Mouse (Mus musculus) heart, embryonic 11.5 days (tissue): Measurements from ENCODE around the gene Csf3. TPM values are rescaled to one million over a fixed set of nuclear protein-coding genes. Genes with fewer than 3 reads are reported as not detected.

Source experiments
- ATAC-seq: fragments of 200-750 bp; cut with Nextera tagmentation; replicated peaks from 2 replicates; pipeline ENCODE4 v1.8.0; 2017; ENCODE audit warnings: moderate library complexity; ENCODE audit not compliant: insufficient number of reproducible peaks, low FRiP score, low TSS enrichment
- H3K27ac ChIP-seq: fragments of 300-500 bp; sonication (generic); 2 replicates; pipeline ENCODE4 v1.5.1; 2014; ENCODE audit warnings: mild to moderate bottlenecking, low read depth, low read length
- H3K27me3 ChIP-seq: fragments of 300-500 bp; sonication (generic); 2 replicates; pipeline ENCODE4 v1.6.1; 2014; ENCODE audit warnings: mild to moderate bottlenecking, low read length, mixed read lengths; ENCODE audit not compliant: control insufficient read depth, insufficient read depth
- H3K36me3 ChIP-seq: fragments of 300-500 bp; sonication (generic); 2 replicates; pipeline ENCODE4 v1.6.1; 2014; ENCODE audit warnings: mild to moderate bottlenecking, low read length, moderate library complexity, mixed read lengths; ENCODE audit not compliant: control insufficient read depth, insufficient read depth
- H3K4me1 ChIP-seq: fragments of 300-500 bp; sonication (generic); 2 replicates; pipeline ENCODE4 v1.6.1; 2014; ENCODE audit warnings: low read length; ENCODE audit not compliant: control insufficient read depth, insufficient read depth
- H3K4me2 ChIP-seq: fragments of 300-500 bp; sonication (generic); 2 replicates; pipeline ENCODE4 v1.6.1; 2014; ENCODE audit warnings: mild to moderate bottlenecking, moderate library complexity
- H3K4me3 ChIP-seq: fragments of 300-500 bp; sonication (generic); 2 replicates; pipeline ENCODE4 v1.5.1; 2014; ENCODE audit warnings: low read depth, low read length
- H3K9ac ChIP-seq: fragments of 300-500 bp; sonication (generic); 2 replicates; pipeline ENCODE4 v1.6.1; 2014; ENCODE audit warnings: mild to moderate bottlenecking, low read depth, low read length, moderate library complexity
- H3K9me3 ChIP-seq: fragments of 300-500 bp; sonication (generic); replicated peaks from 2 replicates; pipeline ENCODE4 v1.6.1; 2016; ENCODE audit warnings: low read length; ENCODE audit not compliant: control insufficient read depth
- WGBS: fragments of 180-500 bp; shearing (Covaris S2); extraction: QIAGEN DNeasy Blood & Tissue Kit; methylation state at CpG from one replicate; pipeline ENCODE4 v1.1.7; 2014; ENCODE audit not compliant: insufficient replicate concordance; 5-methylcytosine and 5-hydroxymethylcytosine counted together
- polyA plus RNA-seq: library from polyadenylated mRNA; unstranded; fragments of >200 nt; fragmentation: Nextera tagmentation; extraction: Ambion mirVana; gene quantifications from 2 replicates; pipeline ENCODE4 v1.2.1, GENCODE M21; 2014

Gene Csf3
- polyA plus RNA-seq, 1 experiment from 2014 or later = not detected

DNA sequence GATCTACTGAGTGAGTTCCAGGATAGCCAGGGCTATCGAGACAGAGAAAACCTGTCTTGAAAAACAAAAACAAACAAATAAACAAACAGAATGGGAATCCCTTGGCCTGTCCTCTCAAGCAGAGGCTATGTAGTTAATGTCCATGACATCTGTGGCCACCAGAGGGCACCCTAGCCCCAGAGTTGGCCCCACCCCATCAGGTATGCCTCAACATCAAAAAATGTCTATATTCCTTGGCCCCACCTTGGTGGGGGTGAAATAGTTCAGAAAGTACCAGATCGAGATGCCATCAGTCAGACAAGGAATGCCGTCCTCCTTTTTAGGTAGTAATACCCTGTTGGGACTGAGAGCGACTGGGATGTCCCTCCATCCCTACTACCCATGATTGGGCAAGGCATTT, 1.2 kb upstream of the Csf3 start:
- no peak overlapping the region for H3K4me2 ChIP-seq
- H3K4me1 ChIP-seq = no peaks in the 10 kb centered on the region; the same call in 1 of the 2 replicates
- no peak for ATAC-seq
- H3K36me3 ChIP-seq = peaks cover 6% of the 10 kb centered on the region; the same call in 1 of the 2 replicates
- no peak overlapping the region for H3K4me3 ChIP-seq
- no peak overlapping the region for H3K9ac ChIP-seq
- no peaks in the 10 kb centered on the region for H3K9me3 ChIP-seq
- H3K27me3 ChIP-seq = no peaks in the 10 kb centered on the region
- 27% methylated on average over 4 of the region's 4 CpGs for WGBS
- no peak overlapping the region for H3K27ac ChIP-seq

DNA sequence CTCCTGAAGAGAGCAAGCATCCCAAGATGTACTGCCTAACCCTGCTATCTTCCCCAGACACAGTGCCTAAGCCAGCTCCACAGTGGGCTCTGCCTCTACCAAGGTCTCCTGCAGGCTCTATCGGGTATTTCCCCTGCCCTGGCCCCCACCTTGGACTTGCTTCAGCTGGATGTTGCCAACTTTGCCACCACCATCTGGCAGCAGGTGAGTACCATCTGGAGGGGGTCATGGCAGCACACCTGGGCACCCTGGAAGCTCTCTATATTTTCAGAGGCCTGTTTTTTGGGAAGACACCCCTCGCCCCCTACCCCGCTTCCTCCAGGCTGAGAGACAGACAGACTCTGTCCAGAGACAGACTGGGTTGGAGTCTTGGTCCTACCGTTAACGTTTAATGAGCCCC, 1.3 kb downstream of the Csf3 start:
- Histone ChIP-seq H3K4me1 (no peaks in the 10 kb centered on the region; the same call in 1 of the 2 replicates), H3K36me3 (peaks cover 19% of the 10 kb centered on the region), H3K4me3 (no peak overlapping the region), H3K4me2 (no peak overlapping the region), H3K9me3 (no peaks in the 10 kb centered on the region), H3K27ac (no peak overlapping the region), H3K9ac (no peak overlapping the region), H3K27me3 (no peaks in the 10 kb centered on the region)
- WGBS = 63% methylated on average over 5 of the region's 5 CpGs
- no peak for ATAC-seq

GRCm38 (mm10) chr11:98705021-98705420, 4.0 kb downstream of the Csf3 start:
- no peak overlapping the region for H3K27ac ChIP-seq
- peaks cover 5% of the 10 kb centered on the region; the same call in 1 of the 2 replicates for H3K4me1 ChIP-seq
- H3K27me3 ChIP-seq = no peaks in the 10 kb centered on the region
- 96% methylated on average over 10 of the region's 10 CpGs for WGBS
- no peak for ATAC-seq
- no peak overlapping the region for H3K4me2 ChIP-seq
- no peak overlapping the region for H3K4me3 ChIP-seq
- H3K36me3 ChIP-seq = peaks cover 28% of the 10 kb centered on the region
- H3K9ac ChIP-seq = no peak overlapping the region
- H3K9me3 ChIP-seq = no peaks in the 10 kb centered on the region

- Histone ChIP-seq H3K4me3 (no peak overlapping the region), H3K36me3 (peaks cover 28% of the 10 kb centered on the region), H3K27me3 (no peaks in the 10 kb centered on the region), H3K4me2 (no peak overlapping the region), H3K4me1 (peaks cover 13% of the 10 kb centered on the region), H3K9me3 (no peaks in the 10 kb centered on the region), H3K27ac (no peak overlapping the region), H3K9ac (no peak overlapping the region)
- no peak for ATAC-seq
- 87% methylated on average over 22 of the region's 22 CpGs for WGBS
Measured at GRCm38 (mm10) chr11:98707401-98708281, 6.6 kb downstream of the Csf3 start.

DNA sequence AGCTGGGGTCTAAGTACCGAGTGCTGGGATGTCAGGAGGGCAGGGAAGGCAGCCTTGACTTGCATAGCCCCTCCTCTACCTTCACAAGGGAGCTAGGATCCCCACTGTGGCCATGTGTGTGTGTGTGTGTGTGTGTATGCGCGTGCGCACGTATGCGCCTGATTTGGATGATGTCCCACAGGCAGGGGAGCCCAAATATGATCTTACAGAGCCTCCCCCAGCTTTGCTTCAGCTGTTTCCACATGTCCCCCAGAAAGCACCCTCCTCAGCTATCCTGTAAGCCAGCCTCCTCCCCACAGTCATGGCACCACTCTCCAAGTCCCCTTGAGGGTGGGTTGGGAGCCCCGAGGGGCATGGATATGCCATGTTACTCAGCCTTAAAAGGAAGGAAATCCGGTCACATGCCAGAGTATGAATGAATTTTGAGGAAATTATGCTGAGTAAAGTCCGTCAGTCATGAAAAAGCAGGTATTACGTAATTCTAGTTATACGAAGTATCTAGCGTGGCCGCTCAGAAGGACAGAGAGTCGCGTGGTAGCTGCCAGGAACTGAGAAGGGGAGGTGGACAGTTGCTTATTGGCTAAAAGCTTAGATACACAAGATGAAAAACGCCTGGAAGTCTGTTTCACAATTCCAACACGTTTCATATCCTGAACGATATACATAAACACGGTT, 7.4 kb downstream of the Csf3 start:
- Histone ChIP-seq H3K4me2 (no peak overlapping the region), H3K27me3 (no peaks in the 10 kb centered on the region), H3K4me3 (no peak overlapping the region), H3K27ac (peak overlapping the region; percentile 46; the same call in 1 of the 2 replicates), H3K4me1 (peaks cover 13% of the 10 kb centered on the region), H3K9ac (no peak overlapping the region), H3K9me3 (no peaks in the 10 kb centered on the region), H3K36me3 (peaks cover 29% of the 10 kb centered on the region)
- 86% methylated on average over 19 of the region's 19 CpGs for WGBS
- no peak for ATAC-seq

DNA sequence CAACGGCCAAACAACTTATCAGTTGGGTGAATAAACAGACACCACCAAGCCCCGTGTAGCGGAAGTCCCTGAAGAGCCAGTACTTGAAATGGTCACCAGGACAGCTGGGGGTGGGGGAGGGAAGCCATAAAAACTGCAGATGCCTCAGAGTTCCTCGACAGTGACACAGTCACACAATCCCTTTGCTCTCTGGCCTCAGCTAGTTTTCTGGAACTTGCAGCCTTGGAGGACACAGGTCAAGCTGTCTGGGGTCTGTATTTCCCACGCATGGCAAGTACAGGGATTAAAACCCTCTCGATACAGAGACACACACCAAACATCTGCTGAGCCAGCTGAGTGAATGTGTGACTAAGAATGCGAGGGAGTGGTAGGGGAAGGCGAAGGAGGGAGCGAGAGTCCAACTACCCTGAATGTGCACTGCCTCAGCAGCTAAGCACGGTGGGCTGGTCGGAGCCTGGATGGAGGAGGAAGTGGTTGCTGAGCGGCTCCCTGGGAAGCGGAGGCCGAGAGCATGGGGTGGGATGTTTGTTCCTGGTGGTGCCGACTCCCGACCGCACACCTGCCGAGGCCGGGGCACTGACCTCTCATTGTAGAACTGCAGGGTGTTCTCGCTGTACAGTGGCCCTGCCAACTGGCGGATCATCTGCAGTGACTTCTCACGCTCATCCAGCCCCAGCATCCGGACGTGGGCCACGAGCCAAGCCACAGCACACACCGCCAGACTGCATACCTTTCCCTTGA, 8.1 kb downstream of the Csf3 start:
- Histone ChIP-seq H3K27me3 (no peaks in the 10 kb centered on the region), H3K9ac (no peak overlapping the region), H3K4me1 (peaks cover 13% of the 10 kb centered on the region), H3K4me3 (no peak overlapping the region), H3K27ac (peak overlapping the region; percentile 46; the same call in 1 of the 2 replicates), H3K36me3 (peaks cover 35% of the 10 kb centered on the region), H3K9me3 (no peaks in the 10 kb centered on the region), H3K4me2 (no peak overlapping the region)
- 78% methylated on average over 26 of the region's 26 CpGs for WGBS
- ATAC-seq = no peak

DNA sequence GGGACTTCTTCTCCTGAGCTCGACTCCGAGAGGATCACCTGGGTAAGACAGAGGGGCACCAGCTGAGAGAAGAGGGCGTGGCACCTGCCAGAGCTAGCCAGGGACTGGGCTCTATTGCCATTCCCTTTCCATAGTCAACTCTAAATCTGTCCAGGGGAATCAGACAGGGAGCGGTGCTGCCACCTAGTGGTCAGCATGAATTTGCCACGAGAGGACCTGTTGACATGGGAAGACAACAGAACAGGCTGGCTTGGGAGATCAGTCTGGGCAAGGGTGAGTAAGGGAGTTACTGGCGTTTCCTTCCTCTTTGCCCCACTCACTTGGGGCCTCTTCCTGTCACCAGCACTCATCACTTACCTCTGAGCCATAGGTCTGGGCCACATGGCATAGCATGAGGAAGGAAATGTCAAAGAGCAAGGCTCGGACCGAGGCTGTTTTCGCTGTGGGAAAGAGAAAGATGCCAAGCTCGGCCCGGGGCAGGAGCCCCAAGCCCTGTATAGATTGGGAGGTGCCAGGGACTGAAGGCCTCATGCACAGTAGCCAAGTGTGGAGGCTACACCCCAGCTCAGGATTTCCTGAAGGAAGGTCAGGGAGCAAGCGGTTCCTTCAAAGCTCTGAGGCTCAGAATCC, 9.5 kb downstream of the Csf3 start:
- H3K36me3 ChIP-seq = peaks cover 33% of the 10 kb centered on the region

DNA sequence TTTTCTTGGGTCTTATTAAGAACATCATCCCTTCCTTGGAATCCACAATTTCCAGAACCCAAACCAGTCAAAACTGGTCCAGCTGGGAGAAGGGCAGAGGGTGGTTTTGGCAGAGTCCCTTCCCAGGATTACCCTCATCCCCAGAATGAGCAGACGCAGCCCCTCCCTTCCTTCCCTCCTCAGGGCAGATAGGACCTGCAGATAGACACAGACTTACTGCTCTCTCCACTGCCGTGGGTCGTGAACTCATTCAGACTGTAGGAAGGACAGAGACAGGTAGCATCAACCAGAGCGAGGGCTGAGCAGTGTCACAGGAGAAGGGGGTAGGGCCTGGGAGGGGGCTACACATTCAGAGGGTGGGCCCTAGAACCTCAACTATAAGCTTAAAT, 10.0 kb downstream of the Csf3 start:
- 55% methylated on average over 4 of the region's 4 CpGs for WGBS
- peaks cover 28% of the 10 kb centered on the region for H3K36me3 ChIP-seq

More for the DNA sequence above, 9.5 kb downstream of the Csf3 start:
- H3K4me1 ChIP-seq = peaks cover 13% of the 10 kb centered on the region
- no peak overlapping the region for H3K4me3 ChIP-seq
- H3K9ac ChIP-seq = peak overlapping the region; percentile 16; the same call in 1 of the 2 replicates
- no peaks in the 10 kb centered on the region for H3K27me3 ChIP-seq
- no peak overlapping the region for H3K4me2 ChIP-seq
- H3K27ac ChIP-seq = peak overlapping the region; percentile 64; the same call in 1 of the 2 replicates
- H3K9me3 ChIP-seq = no peaks in the 10 kb centered on the region
- peak; percentile 53 for ATAC-seq
- WGBS = 46% methylated on average over 12 of the region's 12 CpGs

More for the DNA sequence above, 10.0 kb downstream of the Csf3 start:
- Histone ChIP-seq H3K4me2 (no peak overlapping the region), H3K9ac (peak overlapping the region; percentile 16; the same call in 1 of the 2 replicates), H3K4me1 (peaks cover 13% of the 10 kb centered on the region), H3K4me3 (no peak overlapping the region), H3K27me3 (no peaks in the 10 kb centered on the region), H3K9me3 (no peaks in the 10 kb centered on the region), H3K27ac (peak overlapping the region; percentile 64; the same call in 1 of the 2 replicates)
- no peak; the same call in 1 of the 2 replicates for ATAC-seq
